Mouse (Mus musculus) small intestine, adult 2 months (tissue): ENCODE measurements at regions not wholly inside any gene's neighbourhood (a gene's known extent, or its start where the extent isn't known, plus 50 kb on each side); places are given as distances from the start of the nearest gene placed in this dataset.

ENCODE experiments used
- CTCF ChIP-seq: fragments of 200-500 bp; IDR thresholded peaks from 2 replicates; pipeline ENCODE4 v1.5.1; 2012; ENCODE audit warnings: low read depth, mild to moderate bottlenecking, control low read depth, inconsistent platforms, low read length, moderate library complexity, mixed read lengths; ENCODE audit not compliant: insufficient replicate concordance, insufficient read length; ENCODE audit errors: extremely low read depth
- POLR2A ChIP-seq: fragments of 200-500 bp; IDR thresholded peaks from 2 replicates; pipeline ENCODE4 v1.6.1; 2012; ENCODE audit warnings: low read depth, mild to moderate bottlenecking, control low read depth, inconsistent platforms, low read length, moderate library complexity

DNA sequence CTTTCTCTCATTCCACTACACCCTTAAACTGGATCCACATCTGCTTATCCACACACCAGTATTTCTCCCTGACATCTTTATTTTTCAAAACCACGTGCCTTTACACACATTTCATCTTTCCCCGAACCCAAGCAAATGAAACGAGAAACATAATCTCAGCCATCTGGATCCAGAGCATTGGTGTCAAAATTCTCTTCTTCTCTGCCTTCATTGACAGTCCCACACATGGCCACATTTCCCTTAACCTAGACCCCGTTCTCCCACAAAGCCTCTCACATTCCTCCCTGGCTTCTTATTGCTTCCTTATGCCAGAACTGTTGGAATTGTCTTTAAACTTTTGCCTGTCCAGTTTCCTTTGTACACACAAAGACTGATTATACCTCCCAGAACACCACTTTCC lies 514.3 kb upstream of the Adamts9 start:
- TF ChIP-seq POLR2A (no peak), CTCF (no peak)
